Mouse (Mus musculus) heart, postnatal 36 days (tissue): ENCODE data around the gene Smarcb1. TPM values are rescaled to one million over a fixed set of nuclear protein-coding genes. Genes with fewer than 3 reads are reported as not detected.

Experiments used
- DNase-seq, 2 experiments: peaks; one replicate each; pipeline ENCODE4 v3.0.0; 2021 to 2022
- intact Hi-C: fragments of 180-260 bp; cut with DNase I; formaldehyde crosslinking; loops from one replicate; pipeline ENCODE4 v1.15.1; 2025
- total RNA-seq, 2 experiments: library from RNA; stranded (reverse); gene quantifications; 2 replicates each; pipeline ENCODE4 v1.2.3; 2021

The Smarcb1 gene
- total RNA-seq, 2 experiments from 2014 or later: 20.0 to 20.6 TPM

GRCm38 (mm10) chr10:75935680-75936541 lies 14.5 kb upstream of the Smarcb1 start, which contains the start of gene Mmp11:
Gene Mmp11, minus strand, starts transcription at chr10:75936496.
- peak; percentile 61 to 72 for DNase-seq
- intact Hi-C loops: no loop called here

GRCm38 (mm10) chr10:75934991-75935390 lies 13.6 kb upstream of the Smarcb1 start:
- intact Hi-C loops: no loop called here
- no peak for DNase-seq

- no peak for DNase-seq
- intact Hi-C loops: no loop called here
Measured at GRCm38 (mm10) chr10:75932891-75933290, 11.5 kb upstream of the Smarcb1 start, which contains the start of gene Chchd10. Gene Chchd10, plus strand, starts transcription at chr10:75933130.

GRCm38 (mm10) chr10:75932081-75932678 lies 10.8 kb upstream of the Smarcb1 start:
- DNase-seq: peak; percentile 72 to 76
- intact Hi-C loops: no loop called here

GRCm38 (mm10) chr10:75931311-75931710 lies 9.9 kb upstream of the Smarcb1 start:
- no peak for DNase-seq
- intact Hi-C loops: no loop called here

GRCm38 (mm10) chr10:75930304-75930703 lies 8.9 kb upstream of the Smarcb1 start:
- intact Hi-C loops: no loop called here
- no peak for DNase-seq

- intact Hi-C loops: no loop called here
Measured at GRCm38 (mm10) chr10:75926396-75926795, 5.0 kb upstream of the Smarcb1 start.

GRCm38 (mm10) chr10:75924324-75924723 lies 2.9 kb upstream of the Smarcb1 start:
- intact Hi-C loops: no loop called here

More at GRCm38 (mm10) chr10:75926396-75926795, 5.0 kb upstream of the Smarcb1 start:
- no peak for DNase-seq

GRCm38 (mm10) chr10:75921726-75922560 lies 526 bp upstream of the Smarcb1 start:
- peak in 1 of 2 experiments; percentile 38 for DNase-seq

More at GRCm38 (mm10) chr10:75924324-75924723, 2.9 kb upstream of the Smarcb1 start:
- DNase-seq: no peak

GRCm38 (mm10) chr10:75919026-75919425 lies 2.4 kb downstream of the Smarcb1 start:
- DNase-seq: no peak
- intact Hi-C loops: loop anchor here (5.0 kb wide), 1 partner anchor 113 kb away; the partner anchor contains the start of gene Zfp280b

More at GRCm38 (mm10) chr10:75921726-75922560, 526 bp upstream of the Smarcb1 start:
- intact Hi-C loops: loop anchor here (2.0 kb wide), 1 partner anchor 23 kb away; no protein-coding TSS in a partner anchor

GRCm38 (mm10) chr10:75916840-75917239 lies 4.6 kb downstream of the Smarcb1 start:
- no peak for DNase-seq
- intact Hi-C loops: loop anchor here (5.0 kb wide), 1 partner anchor 115 kb away; the partner anchor contains the start of gene Zfp280b

- intact Hi-C loops: loop anchor here (5.0 kb wide), 1 partner anchor 117 kb away; the partner anchor contains the start of gene Zfp280b
Measured at GRCm38 (mm10) chr10:75915557-75915956, 5.9 kb downstream of the Smarcb1 start.

GRCm38 (mm10) chr10:75913013-75913589 lies 8.3 kb downstream of the Smarcb1 start:
- intact Hi-C loops: no loop called here
- no peak for DNase-seq

More at GRCm38 (mm10) chr10:75915557-75915956, 5.9 kb downstream of the Smarcb1 start:
- no peak for DNase-seq

- no peak for DNase-seq
- intact Hi-C loops: no loop called here
Measured at GRCm38 (mm10) chr10:75910698-75911097, 10.7 kb downstream of the Smarcb1 start.

GRCm38 (mm10) chr10:75906882-75907281 lies 14.5 kb downstream of the Smarcb1 start:
- intact Hi-C loops: no loop called here
- DNase-seq: no peak

GRCm38 (mm10) chr10:75904391-75904790 lies 17.0 kb downstream of the Smarcb1 start:
- DNase-seq: no peak
- intact Hi-C loops: no loop called here

- intact Hi-C loops: loop anchor here (2.0 kb wide), 1 partner anchor 22 kb away; the partner anchor contains the start of gene Smarcb1
- peak; percentile 52 to 66 for DNase-seq
Measured at GRCm38 (mm10) chr10:75898846-75899245, 22.6 kb downstream of the Smarcb1 start.

- no peak for DNase-seq
- intact Hi-C loops: loop anchor here (2.0 kb wide), 1 partner anchor 23 kb away; the partner anchor contains the start of gene Smarcb1
Measured at GRCm38 (mm10) chr10:75898039-75898564, 23.3 kb downstream of the Smarcb1 start.

GRCm38 (mm10) chr10:75897373-75897772 lies 24.0 kb downstream of the Smarcb1 start:
- intact Hi-C loops: loop anchor here (1.0 kb wide), 1 partner anchor 54 kb away; no protein-coding TSS in a partner anchor
- peak; percentile 72 to 80 for DNase-seq
